Mouse (Mus musculus) forebrain, embryonic 14.5 days (tissue): ENCODE data around the gene Olfr312. TPM values are rescaled to one million over a fixed set of nuclear protein-coding genes. Genes with fewer than 3 reads are reported as not detected.
A peak's percentile ranks its signal among the peaks of the same experiment; 100 is the strongest.
"Not testable (repeated sequence)": the region's sequence is repeated elsewhere in the genome, so short reads cannot be mapped to it uniquely, and the experiment has no call there.

ENCODE experiments used
- ATAC-seq: fragments of 200-750 bp; cut with Nextera tagmentation; 2 replicates; pipeline ENCODE4 v1.8.0; 2017; ENCODE audit warnings: mild to moderate bottlenecking, moderate library complexity
- DNase-seq: peaks from one replicate; pipeline ENCODE4 v3.0.0-alpha.2; 2015; ENCODE audit warnings: low spot score
- H3K27ac ChIP-seq: fragments of 300-500 bp; sonication (generic); 2 replicates; pipeline ENCODE4 v1.5.1; 2014; ENCODE audit warnings: low read depth, mild to moderate bottlenecking, control low read depth, low read length, moderate library complexity
- H3K27me3 ChIP-seq: fragments of 300-500 bp; sonication (generic); replicated peaks from 2 replicates; pipeline ENCODE4 v1.6.1; 2014; ENCODE audit warnings: low read length, control low read depth, mixed read lengths; ENCODE audit not compliant: control insufficient read depth, insufficient read depth
- H3K36me3 ChIP-seq: fragments of 300-500 bp; sonication (generic); 2 replicates; pipeline ENCODE4 v1.6.1; 2014; ENCODE audit warnings: low read length, control low read depth; ENCODE audit not compliant: control insufficient read depth, insufficient read depth
- H3K4me1 ChIP-seq: fragments of 300-500 bp; sonication (generic); 2 replicates; pipeline ENCODE4 v1.6.1; 2014; ENCODE audit warnings: antibody characterized with exemption, low read length, control low read depth; ENCODE audit not compliant: control insufficient read depth, insufficient read depth
- H3K4me2 ChIP-seq: fragments of 300-500 bp; sonication (generic); 2 replicates; pipeline ENCODE4 v1.6.1; 2014; ENCODE audit warnings: mild to moderate bottlenecking, control low read depth, low read length
- H3K4me3 ChIP-seq: fragments of 300-500 bp; sonication (generic); 2 replicates; pipeline ENCODE4 v1.5.1; 2014; ENCODE audit warnings: low read depth, low read length, control low read depth
- H3K9ac ChIP-seq: fragments of 300-500 bp; sonication (generic); 2 replicates; pipeline ENCODE4 v1.6.1; 2014; ENCODE audit warnings: mild to moderate bottlenecking, low read length, control low read depth, moderate library complexity
- H3K9me3 ChIP-seq: fragments of 300-500 bp; sonication (generic); replicated peaks from 2 replicates; pipeline ENCODE4 v1.6.1; 2016; ENCODE audit warnings: low read length, control low read depth, mixed read lengths; ENCODE audit not compliant: control insufficient read depth
- WGBS: fragments of 180-500 bp; shearing (Covaris S2); extraction: QIAGEN DNeasy Blood & Tissue Kit; methylation state at CpG from one replicate; pipeline ENCODE4 v1.1.7; 2014; 5-methylcytosine and 5-hydroxymethylcytosine counted together
- polyA plus RNA-seq: library from polyadenylated mRNA; unstranded; fragments of >200 nt; fragmentation: Nextera tagmentation; extraction: Ambion mirVana; gene quantifications from 2 replicates; pipeline ENCODE4 v1.2.1, GENCODE M21; 2014

Gene Olfr312
- polyA plus RNA-seq, 1 experiment from 2014 or later, result not detected

DNA sequence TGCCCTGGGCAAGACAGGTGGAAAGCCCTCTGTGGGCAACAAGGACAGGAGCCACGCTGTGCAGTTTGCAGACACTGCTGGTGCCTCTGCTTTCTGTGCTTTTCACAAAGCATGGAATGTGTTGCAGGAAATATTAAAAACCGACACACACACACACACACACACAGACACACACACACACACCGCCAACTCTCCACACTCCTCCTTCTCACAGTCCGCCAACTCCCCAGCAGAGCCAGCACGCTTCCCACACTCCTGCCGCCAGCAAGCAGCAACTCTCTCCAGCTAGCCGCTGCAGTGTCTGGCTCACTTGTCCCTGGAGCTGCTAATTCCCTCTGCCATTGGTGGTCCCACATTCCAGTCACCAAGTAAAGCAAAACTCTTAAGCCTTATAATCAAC is 32.2 kb upstream of the Olfr312 start:
- H3K27ac ChIP-seq, result no peak overlapping the region
- no peaks in the 10 kb centered on the region for H3K9me3 ChIP-seq
- no peaks in the 10 kb centered on the region for H3K4me1 ChIP-seq
- WGBS, result 79% methylated on average over 7 of the region's 7 CpGs
- no peaks in the 10 kb centered on the region for H3K36me3 ChIP-seq
- ATAC-seq (no peak), DNase-seq (no peak)
- no peaks in the 10 kb centered on the region for H3K27me3 ChIP-seq
- no peak overlapping the region for H3K4me3 ChIP-seq
- no peak overlapping the region for H3K4me2 ChIP-seq
- H3K9ac ChIP-seq, result no peak overlapping the region

DNA sequence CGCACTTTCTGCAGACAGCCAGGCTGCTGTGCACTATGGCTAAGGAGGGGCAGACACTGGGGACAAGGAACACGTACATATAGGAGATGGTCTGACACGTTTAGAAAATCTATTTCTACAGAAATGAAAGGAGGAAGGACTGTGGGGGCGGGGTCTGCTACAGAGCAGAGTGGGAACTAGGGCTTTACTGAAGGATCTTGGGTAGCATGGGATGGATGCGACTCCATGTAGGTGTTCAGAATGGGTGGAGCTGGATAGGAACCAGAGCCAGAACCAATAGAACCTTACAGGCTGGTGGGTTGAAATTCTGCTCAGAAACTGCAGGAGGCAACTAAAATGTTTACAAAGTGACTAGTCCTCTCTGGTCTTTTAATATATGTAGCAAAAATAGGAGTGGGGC is 29.3 kb upstream of the Olfr312 start:
- no peak overlapping the region for H3K4me3 ChIP-seq
- no peak overlapping the region for H3K9ac ChIP-seq
- ATAC-seq (no peak), DNase-seq (no peak)
- no peaks in the 10 kb centered on the region for H3K9me3 ChIP-seq
- H3K27me3 ChIP-seq, result no peaks in the 10 kb centered on the region
- WGBS, result 84% methylated on average over 5 of the region's 5 CpGs
- no peak overlapping the region for H3K27ac ChIP-seq
- H3K4me1 ChIP-seq, result peaks cover 3% of the 10 kb centered on the region; the same call in 1 of the 2 replicates
- no peak overlapping the region for H3K4me2 ChIP-seq
- H3K36me3 ChIP-seq, result no peaks in the 10 kb centered on the region

DNA sequence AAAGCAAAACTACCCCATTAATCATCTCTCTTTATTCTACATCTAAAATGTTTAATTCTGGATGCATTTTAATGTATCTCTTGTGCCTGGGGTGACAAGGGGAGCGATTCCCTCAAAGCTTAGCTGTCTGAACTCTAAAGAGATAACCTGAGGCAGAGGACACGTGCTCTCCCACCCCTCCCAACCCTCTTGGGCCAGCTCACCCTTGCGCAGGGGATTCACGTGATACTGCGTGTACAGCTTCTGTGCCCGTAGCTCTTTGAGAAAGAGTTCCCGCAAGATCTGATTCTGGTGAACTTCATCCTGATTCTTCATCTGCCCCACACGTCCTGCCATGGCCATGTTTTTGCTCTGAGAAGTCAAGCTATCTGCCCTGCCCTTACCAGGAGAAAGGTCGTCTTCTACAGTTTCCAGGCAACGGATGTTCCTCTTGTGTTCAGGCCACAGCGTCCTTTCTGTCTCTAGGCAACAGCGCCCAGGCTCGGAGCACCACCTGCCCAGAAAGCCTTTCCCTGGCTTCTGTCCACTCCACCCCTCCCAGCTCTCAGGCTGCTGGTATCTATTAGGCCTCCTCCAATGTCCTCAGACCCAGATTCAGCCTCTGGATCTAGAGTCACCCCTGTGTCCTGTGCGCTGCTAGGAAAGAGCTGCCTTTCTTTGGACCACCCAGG is 27.3 kb upstream of the Olfr312 start, which contains the start of gene Fam183b:
Gene Fam183b, minus strand, starts transcription at position 403 of the 671 bp plus-strand sequence.
- no peak within 1 kb of the TSS for H3K9ac ChIP-seq

DNA sequence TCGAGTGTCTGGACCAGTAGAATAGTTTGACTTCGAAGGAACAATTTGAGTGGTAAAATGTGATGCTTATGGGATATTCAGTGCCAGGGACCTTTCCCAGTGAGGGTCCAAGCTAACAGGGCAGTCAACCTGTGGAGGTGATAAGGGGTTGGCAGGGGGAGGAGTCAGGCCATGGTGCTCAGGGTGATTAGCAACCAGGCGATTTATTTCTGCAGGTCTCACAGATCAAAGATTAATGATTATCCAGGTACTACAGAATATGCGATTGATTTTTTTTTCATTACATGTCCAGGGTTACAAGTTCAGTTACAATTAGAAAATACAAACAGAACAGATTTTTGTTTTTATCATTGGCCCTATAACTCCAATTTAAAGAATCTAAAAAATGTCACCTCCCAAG is 25.2 kb upstream of the Olfr312 start:
- H3K27ac ChIP-seq, result no peak overlapping the region
- DNase-seq, result no peak
- peaks cover 3% of the 10 kb centered on the region; the same call in 1 of the 2 replicates for H3K4me1 ChIP-seq
- H3K9ac ChIP-seq, result no peak overlapping the region
- no peak for ATAC-seq
- H3K9me3 ChIP-seq, result no peaks in the 10 kb centered on the region
- no peak overlapping the region for H3K4me3 ChIP-seq
- H3K36me3 ChIP-seq, result no peaks in the 10 kb centered on the region
- H3K27me3 ChIP-seq, result no peaks in the 10 kb centered on the region
- 85% methylated on average over 4 of the region's 4 CpGs for WGBS
- no peak overlapping the region for H3K4me2 ChIP-seq

More for the DNA sequence above, 27.3 kb upstream of the Olfr312 start, which contains the start of gene Fam183b:
- DNase-seq (peak; percentile 55), ATAC-seq (peak; percentile 26; the same call in 1 of the 2 replicates)
- peaks cover 3% of the 10 kb centered on the region; the same call in 1 of the 2 replicates for H3K4me1 ChIP-seq
- H3K27me3 ChIP-seq, result no peaks in the 10 kb centered on the region
- WGBS, result 40% methylated on average over 14 of the region's 14 CpGs
- H3K27ac ChIP-seq, result no peak within 1 kb of the TSS
- H3K36me3 ChIP-seq, result no peaks in the 10 kb centered on the region
- H3K9me3 ChIP-seq, result no peaks in the 10 kb centered on the region
- H3K4me2 ChIP-seq, result peak within 1 kb of the TSS; percentile 29
- no peak within 1 kb of the TSS for H3K4me3 ChIP-seq

DNA sequence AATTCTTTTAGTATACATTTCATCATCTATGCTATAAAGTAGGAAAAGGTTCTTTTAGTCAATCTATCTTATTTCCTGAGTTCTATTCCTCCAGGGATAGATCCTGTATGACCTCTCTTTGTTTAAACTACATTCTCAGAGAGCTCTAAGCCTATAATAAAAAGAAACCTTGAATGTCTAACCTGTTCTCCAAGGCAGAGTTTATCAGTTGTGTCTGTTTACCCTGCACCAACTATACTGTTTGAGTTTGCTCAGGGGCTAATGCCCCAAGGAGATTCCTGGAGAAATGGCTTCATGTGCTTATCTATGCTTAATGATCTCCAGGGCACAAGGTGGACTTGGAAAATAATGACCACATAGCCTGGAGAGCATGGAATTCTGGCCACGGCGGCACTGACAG is 24.6 kb upstream of the Olfr312 start:
- Histone ChIP-seq H3K27me3 (no peaks in the 10 kb centered on the region), H3K4me1 (peaks cover 3% of the 10 kb centered on the region; the same call in 1 of the 2 replicates), H3K9ac (no peak overlapping the region), H3K9me3 (no peaks in the 10 kb centered on the region), H3K4me2 (no peak overlapping the region), H3K36me3 (no peaks in the 10 kb centered on the region), H3K27ac (no peak overlapping the region), H3K4me3 (no peak overlapping the region)
- ATAC-seq (no peak), DNase-seq (no peak)
- 87% methylated on average over 2 of the region's 2 CpGs for WGBS

DNA sequence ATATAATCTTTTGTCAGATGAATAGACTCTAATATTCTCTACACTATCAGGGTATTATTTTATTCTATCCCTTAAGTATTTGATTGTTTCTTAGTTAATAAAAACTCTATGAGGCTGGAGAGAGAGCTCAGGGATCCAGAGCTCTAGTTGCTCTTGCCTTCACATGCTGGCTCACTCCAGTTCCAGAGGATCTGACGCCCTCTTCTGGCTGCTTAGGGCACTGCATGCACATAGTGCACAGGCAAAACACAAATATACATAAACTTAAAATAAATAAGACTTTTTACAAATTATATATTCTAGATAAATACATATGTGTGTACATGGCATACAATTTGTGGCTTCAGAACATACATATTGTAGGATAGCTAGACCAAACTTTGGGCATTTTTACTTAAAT is 17.0 kb upstream of the Olfr312 start:
- Histone ChIP-seq H3K27me3 (no peaks in the 10 kb centered on the region), H3K4me2 (no peak overlapping the region), H3K4me3 (no peak overlapping the region), H3K9ac (no peak overlapping the region), H3K9me3 (no peaks in the 10 kb centered on the region), H3K4me1 (no peaks in the 10 kb centered on the region), H3K36me3 (no peaks in the 10 kb centered on the region), H3K27ac (no peak overlapping the region)
- WGBS, result 8% methylated on average over 1 of the region's 1 CpGs
- ATAC-seq, result no peak
- no peak for DNase-seq

DNA sequence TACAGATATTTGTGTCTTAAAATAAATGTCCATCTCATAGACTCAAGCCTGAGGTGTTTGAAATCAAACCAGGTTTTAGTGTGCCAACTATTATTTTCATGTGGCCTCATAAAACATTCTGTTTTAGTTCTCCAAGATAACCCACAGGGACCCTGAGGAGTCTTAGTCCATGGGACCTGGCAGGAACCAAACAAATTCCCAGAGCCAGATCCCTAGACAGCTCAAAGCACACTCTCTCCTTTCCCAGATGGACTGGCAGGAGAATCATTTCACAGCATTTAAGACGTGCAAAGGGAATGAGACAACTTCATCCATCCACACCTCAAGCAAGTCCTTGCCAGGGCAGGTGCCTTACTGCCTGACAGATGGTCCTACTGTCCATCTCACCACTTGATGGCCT is 14.3 kb upstream of the Olfr312 start, which contains the start of gene Olfr313:
Gene Olfr313, plus strand, starts transcription at position 301 of the 400 bp plus-strand sequence.
- H3K9ac ChIP-seq, DNase-seq, H3K36me3 ChIP-seq, ATAC-seq, H3K4me1 ChIP-seq, H3K27ac ChIP-seq, H3K4me2 ChIP-seq, H3K27me3 ChIP-seq, H3K4me3 ChIP-seq, H3K9me3 ChIP-seq: not testable (repeated sequence)
- 82% methylated on average over 1 of the region's 1 CpGs for WGBS

DNA sequence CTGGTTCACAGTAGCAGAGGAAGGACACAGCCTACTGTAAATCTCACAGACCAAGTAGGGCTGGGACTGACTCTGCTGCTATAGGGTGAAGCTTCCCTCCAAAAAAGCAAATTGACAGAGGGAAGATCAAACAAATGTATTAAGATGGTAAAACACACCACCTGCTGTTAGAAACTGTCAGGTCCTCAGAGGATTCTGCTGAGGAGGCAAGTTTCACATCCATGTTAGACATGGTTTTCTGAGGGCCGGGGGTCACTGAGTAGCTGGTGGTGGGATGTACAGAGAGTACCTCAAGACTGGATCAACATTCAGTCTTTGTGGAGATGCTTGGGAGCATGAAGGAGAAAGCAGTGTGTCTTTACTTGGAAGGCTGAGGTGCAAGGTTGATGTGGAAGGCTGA is 13.4 kb upstream of the Olfr312 start:
- ATAC-seq (no peak), DNase-seq (no peak)
- Histone ChIP-seq H3K27me3 (no peaks in the 10 kb centered on the region), H3K9me3 (no peaks in the 10 kb centered on the region), H3K4me1 (no peaks in the 10 kb centered on the region), H3K4me2 (no peak overlapping the region), H3K4me3 (no peak overlapping the region), H3K36me3 (no peaks in the 10 kb centered on the region), H3K27ac (no peak overlapping the region), H3K9ac (no peak overlapping the region)
- WGBS, result 83% methylated on average over 1 of the region's 1 CpGs

DNA sequence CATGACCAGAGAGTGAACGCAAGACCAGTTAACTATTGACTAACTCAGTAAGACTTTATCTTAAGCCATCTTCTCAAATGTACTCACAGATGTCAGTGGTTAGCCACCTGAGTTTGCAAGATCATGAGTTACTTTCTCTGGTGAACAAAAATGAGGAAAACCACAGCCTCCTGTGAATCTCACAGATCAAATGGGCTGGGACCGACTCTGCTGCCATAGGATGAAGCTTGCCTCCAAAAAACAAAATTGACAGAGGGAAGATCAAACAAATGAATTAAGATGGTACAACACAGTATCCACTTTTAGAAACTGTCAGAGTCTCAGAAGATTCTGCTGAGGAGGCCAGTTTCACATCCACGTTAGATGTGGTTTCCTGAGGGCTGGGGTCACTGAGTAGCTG is 727 bp downstream of the Olfr312 start:
- no peak overlapping the region for H3K4me2 ChIP-seq
- H3K27me3 ChIP-seq, result no peaks in the 10 kb centered on the region
- WGBS, result 87% methylated on average over 3 of the region's 3 CpGs
- no peak overlapping the region for H3K9ac ChIP-seq
- no peaks in the 10 kb centered on the region for H3K36me3 ChIP-seq
- H3K4me1 ChIP-seq, result no peaks in the 10 kb centered on the region
- H3K27ac ChIP-seq, result no peak overlapping the region
- no peak for ATAC-seq
- no peak overlapping the region for H3K4me3 ChIP-seq
- DNase-seq, result no peak
- no peaks in the 10 kb centered on the region for H3K9me3 ChIP-seq
